Mouse (Mus musculus) thymus, adult 18-20 months (tissue): ENCODE results near the gene Vmn1r200.
"Not testable (repeated sequence)": the region's sequence is repeated elsewhere in the genome, so short reads cannot be mapped to it uniquely, and the experiment has no call there.

ENCODE experiments used
- DNase-seq, 2 experiments: peaks; one replicate each; pipeline ENCODE4 v3.0.0; 2022; ENCODE audit warnings: mixed read lengths in 2 of 2

Gene Vmn1r200

GRCm38 (mm10) chr13:22390073-22390472 lies at the start of gene Vmn1r200:
TSS of gene Vmn1r200 (plus strand) at chr13:22390373.
- no peak for DNase-seq

GRCm38 (mm10) chr13:22350064-22350463 lies 40.1 kb upstream of the Vmn1r200 start, which contains the start of gene Vmn1r198:
TSS of gene Vmn1r198 (plus strand) at chr13:22350364.
- no peak for DNase-seq

- no peak for DNase-seq
Measured at GRCm38 (mm10) chr13:22350813-22351212, 39.4 kb upstream of the Vmn1r200 start.

GRCm38 (mm10) chr13:22379518-22379917 lies 10.7 kb upstream of the Vmn1r200 start, which contains the start of gene Vmn1r199:
TSS of gene Vmn1r199 (plus strand) at chr13:22379818.
- no peak for DNase-seq

GRCm38 (mm10) chr13:22381128-22381527 lies 9.0 kb upstream of the Vmn1r200 start:
- DNase-seq, result not testable (repeated sequence)

GRCm38 (mm10) chr13:22383401-22383800 lies 6.8 kb upstream of the Vmn1r200 start:
- no peak for DNase-seq

GRCm38 (mm10) chr13:22387050-22387449 lies 3.1 kb upstream of the Vmn1r200 start:
- no peak for DNase-seq

- no peak for DNase-seq
Measured at GRCm38 (mm10) chr13:22402978-22403377, 12.8 kb downstream of the Vmn1r200 start.
